ENCODE assay signal across 16 mouse cellular contexts in the genomic region with DNA sequence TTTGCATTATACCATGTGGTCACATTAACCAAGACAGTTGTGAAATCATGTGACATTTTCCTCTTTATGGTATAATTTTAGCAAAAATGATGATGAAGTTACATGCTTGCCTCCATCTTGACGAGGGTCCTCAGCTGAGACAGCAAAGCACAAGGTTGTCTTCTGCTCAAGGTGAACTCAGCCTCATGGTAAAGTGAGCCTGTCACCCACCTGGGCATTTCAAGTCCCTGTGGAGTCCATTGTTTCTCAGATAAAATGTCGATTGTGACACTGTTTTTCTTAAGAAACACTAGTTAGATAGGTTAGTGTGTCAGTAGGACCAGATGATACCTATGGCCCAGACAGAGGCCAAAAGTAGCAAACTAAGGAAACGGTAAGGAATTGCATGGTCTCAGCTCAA.
"Had no signal": no experiment of that assay in that cellular context is flagged by ENCODE, and none has a peak within 500 bp of the region (broad histone marks: within the 10 kb centered on the region; RNA-seq: fewer than 3 reads in every experiment).

No protein-coding gene starts in this region.

- DNase-seq: heart, postnatal 10 days; heart, postnatal 14 days; heart, postnatal 36 days; heart, postnatal 4 days; kidney, adult 11 months; kidney, adult 18-20 months; kidney, adult 2 months; kidney, adult 8-10 months; kidney, adult 9 months; kidney, postnatal 10 days; kidney, postnatal 14 days; kidney, postnatal 25 days; kidney, postnatal 36 days; kidney, postnatal 4 days; layer of hippocampus, adult 9-11 months; layer of hippocampus, postnatal 36 days had no signal
